Mouse (Mus musculus) inflammation-experienced regulatory T-cells, adult 6 months (primary cell): ENCODE results near the gene Olfr1206. TPM values are rescaled to one million over a fixed set of nuclear protein-coding genes. Genes with fewer than 3 reads are reported as not detected.

ENCODE experiments used
- ATAC-seq: one replicate; pipeline ENCODE4 v1.8.0; 2017
- polyA plus RNA-seq, 3 experiments: library from polyadenylated mRNA; unstranded; fragments of 100-300 nt; shearing (Covaris generic); gene quantifications; one replicate each; pipeline ENCODE4 v1.2.1; 2017

Olfr1206 gene
- polyA plus RNA-seq, result under 1 TPM in 1 of 3 experiments, not detected in 2; 0.62 TPM

- no peak for ATAC-seq
Observed at GRCm38 (mm10) chr2:88862931-88863330, at the start of gene Olfr1206. Gene Olfr1206 (plus strand): TSS chr2:88863231.

- ATAC-seq, result no peak
Observed at GRCm38 (mm10) chr2:88814196-88814595, 48.8 kb upstream of the Olfr1206 start, which contains the start of gene Olfr1202. Gene Olfr1202 (plus strand): TSS chr2:88814496.

GRCm38 (mm10) chr2:88829437-88829836 lies 33.6 kb upstream of the Olfr1206 start, which contains the start of gene Olfr1205:
Gene Olfr1205 (plus strand): TSS chr2:88829737.
- ATAC-seq, result no peak

GRCm38 (mm10) chr2:88838477-88838876 lies 24.6 kb upstream of the Olfr1206 start:
- ATAC-seq, result no peak

GRCm38 (mm10) chr2:88848992-88849391 lies 14.0 kb upstream of the Olfr1206 start, which contains the start of gene Olfr1204:
Gene Olfr1204 (plus strand): TSS chr2:88849292.
- no peak for ATAC-seq

GRCm38 (mm10) chr2:88902211-88902610 lies 39.2 kb downstream of the Olfr1206 start, which contains the start of gene Olfr1208:
Gene Olfr1208 (minus strand): TSS chr2:88902311.
- no peak for ATAC-seq

GRCm38 (mm10) chr2:88915057-88915456 lies 52.0 kb downstream of the Olfr1206 start, which contains the start of gene Olfr1209:
Gene Olfr1209 (minus strand): TSS chr2:88915157.
- ATAC-seq, result no peak

Other genes starting within 250 kb of the Olfr1206 start
- not detected for gene Olfr1191-ps1, start 222.7 kb upstream of the Olfr1206 start, polyA plus RNA-seq
- gene Olfr1192-ps1, start 214.7 kb upstream of the Olfr1206 start, polyA plus RNA-seq, result under 1 TPM in 1 of 3 experiments, not detected in 2; 0.08 TPM
- not detected for gene Olfr1193, start 187.6 kb upstream of the Olfr1206 start, polyA plus RNA-seq
- under 1 TPM in 1 of 3 experiments, not detected in 2; 0.14 TPM for gene Olfr1195, start 174.0 kb upstream of the Olfr1206 start, polyA plus RNA-seq
- gene Olfr1196, start 158.6 kb upstream of the Olfr1206 start, polyA plus RNA-seq, result not detected
- gene Olfr1197, start 130.9 kb upstream of the Olfr1206 start, polyA plus RNA-seq, result not detected
- not detected for gene Olfr1198, start 111.9 kb upstream of the Olfr1206 start, polyA plus RNA-seq
- not detected for gene Olfr1199, start 102.8 kb upstream of the Olfr1206 start, polyA plus RNA-seq
- not detected for gene Olfr1200, start 92.7 kb upstream of the Olfr1206 start, polyA plus RNA-seq
- not detected for gene Olfr1201, start 70.2 kb upstream of the Olfr1206 start, polyA plus RNA-seq
- not detected for gene Olfr1202, start 48.7 kb upstream of the Olfr1206 start, polyA plus RNA-seq
- not detected for gene Olfr1205, start 33.5 kb upstream of the Olfr1206 start, polyA plus RNA-seq
- gene Olfr1204, start 13.9 kb upstream of the Olfr1206 start, polyA plus RNA-seq, result not detected
- not detected for gene Olfr1208, start 39.1 kb downstream of the Olfr1206 start, polyA plus RNA-seq
- gene Olfr1209, start 51.9 kb downstream of the Olfr1206 start, polyA plus RNA-seq, result not detected
- gene Olfr1211, start 74.9 kb downstream of the Olfr1206 start, polyA plus RNA-seq, result not detected
- gene Olfr1212, start 90.7 kb downstream of the Olfr1206 start, polyA plus RNA-seq, result not detected
- not detected for gene Gm13762, start 117.0 kb downstream of the Olfr1206 start, polyA plus RNA-seq
- not detected for gene Olfr1214, start 129.4 kb downstream of the Olfr1206 start, polyA plus RNA-seq
- gene Olfr1215, start 143.7 kb downstream of the Olfr1206 start, polyA plus RNA-seq, result not detected
- not detected for gene Olfr1216, start 155.1 kb downstream of the Olfr1206 start, polyA plus RNA-seq
- gene Olfr1217, start 168.8 kb downstream of the Olfr1206 start, polyA plus RNA-seq, result not detected
- not detected for gene Olfr1218, start 198.0 kb downstream of the Olfr1206 start, polyA plus RNA-seq
- not detected for gene Olfr1219, start 220.3 kb downstream of the Olfr1206 start, polyA plus RNA-seq
- not detected for gene Olfr1220, start 243.6 kb downstream of the Olfr1206 start, polyA plus RNA-seq